Comparison of ENCODE assay signal across 18 mouse cellular contexts in genomic region chr17:84101652-84102051, GRCm38 (mm10).
DNase-seq lines count a peak whose midpoint lies in the region; ATAC-seq and TF ChIP-seq lines count a peak whose summit lies in the region.
"Had no signal": no experiment of that assay in that cellular context is flagged by ENCODE, and none has a peak within 500 bp of the region (broad histone marks: within the 10 kb centered on the region; RNA-seq: fewer than 3 reads in every experiment).

No protein-coding gene starts in this region.

- TF ChIP-seq EP300 in heart, adult 2 months (IDR thresholded peaks at IDR 0.05; ENCODE audit: insufficient read depth, low read depth, low read length), result no peak

- H3K27me3 ChIP-seq in heart, adult 2 months (ENCODE audit: control insufficient read depth, insufficient read depth, low read length), result no peaks in the 10 kb centered on the region
- H3K27me3 ChIP-seq in liver, embryonic 12.5 days (replicated peaks), result peaks cover 50% of the 10 kb centered on the region
- H3K27me3 ChIP-seq in liver, embryonic 11.5 days (replicated peaks; ENCODE audit: control insufficient read depth, insufficient read depth, low read length), result peaks cover 12% of the 10 kb centered on the region
- H3K27me3 ChIP-seq: embryonic facial prominence, embryonic 15.5 days; forebrain, embryonic 13.5 days; lung, embryonic 15.5 days had no signal

- no peak overlapping the region for H3K4me2 ChIP-seq in liver, embryonic 12.5 days
- no peak overlapping the region for H3K4me2 ChIP-seq in liver, embryonic 11.5 days
- H3K4me2 ChIP-seq: embryonic facial prominence, embryonic 15.5 days; forebrain, embryonic 13.5 days; limb, embryonic 12.5 days; lung, embryonic 15.5 days had no signal

- TF ChIP-seq POLR2A in heart, adult 2 months (IDR thresholded peaks at IDR 0.05; ENCODE audit: insufficient read depth, low read depth, low read length), result no peak

- no peak for DNase-seq in heart, adult 2 months
- no peak for DNase-seq in heart, adult 9 months (ENCODE audit: low spot score in 2 of 2)
- DNase-seq in liver, embryonic 11.5 days (ENCODE audit: low spot score), result no peak
- no peak for DNase-seq in frontal cortex, postnatal 14 days (ENCODE audit: low spot score in 2 of 2)
- DNase-seq in layer of hippocampus, adult 9-10 months (ENCODE audit: low spot score), result no peak
- DNase-seq: adrenal gland, postnatal 36 days; cerebellum, adult 11 months; cerebellum, postnatal 36 days; heart, postnatal 36 days had no signal

- no peak for ATAC-seq in liver, embryonic 12.5 days
- no peak for ATAC-seq in liver, embryonic 11.5 days (replicated peaks; ENCODE audit: low FRiP score)
- ATAC-seq in common myeloid progenitor, adult 5-6 weeks (replicated peaks; ENCODE audit: low read depth, poor library complexity, severe bottlenecking), result peak; percentile 53
- ATAC-seq in megakaryocyte, adult 5-6 weeks (ENCODE audit: poor library complexity, severe bottlenecking), result peak; percentile 48
- ATAC-seq: forebrain, embryonic 13.5 days; inflammation-experienced regulatory T-cells, adult 6 months had no signal

- H3K4me1 ChIP-seq in heart, adult 2 months (ENCODE audit: control insufficient read depth, insufficient read depth, low read length), result peaks cover 21% of the 10 kb centered on the region
- peaks cover 21% of the 10 kb centered on the region; the same call in 1 of the 2 replicates for H3K4me1 ChIP-seq in liver, embryonic 12.5 days
- peaks cover 2% of the 10 kb centered on the region; the same call in 1 of the 2 replicates for H3K4me1 ChIP-seq in liver, embryonic 11.5 days (replicated peaks; ENCODE audit: control insufficient read depth, insufficient read depth, low read length)

- 58% methylated on average over 1 of the region's 1 CpGs for WGBS in heart, adult 2 months
- 33% methylated on average over 1 of the region's 1 CpGs for WGBS in liver, embryonic 12.5 days (ENCODE audit: insufficient replicate concordance)
- 67% methylated on average over 1 of the region's 1 CpGs for WGBS in liver, embryonic 11.5 days

- no peaks in the 10 kb centered on the region for H3K36me3 ChIP-seq in heart, adult 2 months (ENCODE audit: control insufficient read depth, insufficient read depth, low read length)
- H3K36me3 ChIP-seq in liver, embryonic 12.5 days, result no peaks in the 10 kb centered on the region
- H3K36me3 ChIP-seq in liver, embryonic 11.5 days (ENCODE audit: control insufficient read depth, insufficient read depth, low read length), result no peaks in the 10 kb centered on the region
- H3K36me3 ChIP-seq: embryonic facial prominence, embryonic 15.5 days; limb, embryonic 12.5 days; lung, embryonic 15.5 days had no signal

- TF ChIP-seq CTCF in heart, adult 2 months (IDR thresholded peaks at IDR 0.05), result no peak

- H3K27ac ChIP-seq in heart, adult 2 months, result peak overlapping the region; percentile 26; the same call in 1 of the 2 replicates
- H3K27ac ChIP-seq in liver, embryonic 12.5 days, result peak overlapping the region; percentile 38; the same call in 1 of the 2 replicates
- H3K27ac ChIP-seq in liver, embryonic 11.5 days (ENCODE audit: low read depth, low read length), result no peak overlapping the region
- H3K27ac ChIP-seq: embryonic facial prominence, embryonic 15.5 days; forebrain, embryonic 13.5 days; kidney, postnatal 0 days; limb, embryonic 12.5 days; lung, embryonic 15.5 days had no signal

- no peaks in the 10 kb centered on the region for H3K9me3 ChIP-seq in liver, embryonic 12.5 days (replicated peaks)
- no peaks in the 10 kb centered on the region for H3K9me3 ChIP-seq in liver, embryonic 11.5 days (ENCODE audit: control insufficient read depth, low read length)
- H3K9me3 ChIP-seq: embryonic facial prominence, embryonic 15.5 days; forebrain, embryonic 13.5 days; limb, embryonic 12.5 days; lung, embryonic 15.5 days had no signal

- H3K79me2 ChIP-seq in heart, adult 2 months (replicated peaks; ENCODE audit: control insufficient read depth, insufficient read depth, low read length), result no peaks in the 10 kb centered on the region

- intact Hi-C loops in heart, adult 2 months (cut with DNase I), result no loop called here

- no peak overlapping the region for H3K9ac ChIP-seq in heart, adult 2 months (ENCODE audit: low read depth, low read length)
- no peak overlapping the region for H3K9ac ChIP-seq in liver, embryonic 12.5 days
- no peak overlapping the region for H3K9ac ChIP-seq in liver, embryonic 11.5 days (ENCODE audit: low read depth, low read length)
- H3K9ac ChIP-seq: embryonic facial prominence, embryonic 15.5 days; forebrain, embryonic 13.5 days; limb, embryonic 12.5 days; lung, embryonic 15.5 days had no signal

- no peak overlapping the region for H3K4me3 ChIP-seq in heart, adult 2 months
- no peak overlapping the region for H3K4me3 ChIP-seq in liver, embryonic 12.5 days
- H3K4me3 ChIP-seq in liver, embryonic 11.5 days (ENCODE audit: low read depth, low read length), result no peak overlapping the region
- H3K4me3 ChIP-seq: embryonic facial prominence, embryonic 15.5 days; forebrain, embryonic 13.5 days; limb, embryonic 12.5 days; lung, embryonic 15.5 days had no signal

Comparison
In these comparisons a context has a peak if more than half of its experiments do, and no peak if none do; other contexts are left out.
1. ATAC-seq: peak in common myeloid progenitor, adult 5-6 weeks (single experiment) and megakaryocyte, adult 5-6 weeks (single experiment); none in liver, embryonic 12.5 days (single experiment) and liver, embryonic 11.5 days (single experiment).